Mouse (Mus musculus) embryonic fibroblast, embryonic 13.5 days (primary cell): ENCODE data around the gene Ruvbl2. TPM values are rescaled to one million over a fixed set of nuclear protein-coding genes. Genes with fewer than 3 reads are reported as not detected.
"Not testable (repeated sequence)": the region's sequence is repeated elsewhere in the genome, so short reads cannot be mapped to it uniquely, and the experiment has no call there.

ENCODE experiments used
- H3K27ac ChIP-seq: 2 replicates; pipeline ENCODE4 v1.5.1; 2012; ENCODE audit warnings: low read length, control low read depth, inconsistent platforms; ENCODE audit not compliant: insufficient read depth
- H3K4me1 ChIP-seq: 2 replicates; pipeline ENCODE4 v1.6.1; 2011; ENCODE audit warnings: low read length; ENCODE audit not compliant: control insufficient read depth, insufficient read depth
- H3K4me3 ChIP-seq: 2 replicates; pipeline ENCODE4 v1.5.1; 2011; ENCODE audit warnings: mild to moderate bottlenecking, control low read depth, low read length; ENCODE audit not compliant: insufficient read depth
- CTCF ChIP-seq: IDR thresholded peaks from 2 replicates; pipeline ENCODE4 v1.5.1; 2011; ENCODE audit warnings: mild to moderate bottlenecking, control low read depth, low read length, moderate library complexity, borderline replicate concordance; ENCODE audit not compliant: insufficient read depth
- POLR2A ChIP-seq: IDR thresholded peaks from 2 replicates; pipeline ENCODE4 v1.6.1; 2011; ENCODE audit warnings: low read depth, mild to moderate bottlenecking, control low read depth, low read length, moderate library complexity
- polyA plus RNA-seq: library from polyadenylated mRNA; stranded (reverse); fragments of >200 nt; gene quantifications from 2 replicates; pipeline ENCODE4 v1.2.4, GENCODE M21; 2011; ENCODE audit warnings: low read depth; ENCODE audit not compliant: missing spikeins, insufficient read length

Ruvbl2 gene
- polyA plus RNA-seq, 1 experiment = 74.6 TPM

DNA sequence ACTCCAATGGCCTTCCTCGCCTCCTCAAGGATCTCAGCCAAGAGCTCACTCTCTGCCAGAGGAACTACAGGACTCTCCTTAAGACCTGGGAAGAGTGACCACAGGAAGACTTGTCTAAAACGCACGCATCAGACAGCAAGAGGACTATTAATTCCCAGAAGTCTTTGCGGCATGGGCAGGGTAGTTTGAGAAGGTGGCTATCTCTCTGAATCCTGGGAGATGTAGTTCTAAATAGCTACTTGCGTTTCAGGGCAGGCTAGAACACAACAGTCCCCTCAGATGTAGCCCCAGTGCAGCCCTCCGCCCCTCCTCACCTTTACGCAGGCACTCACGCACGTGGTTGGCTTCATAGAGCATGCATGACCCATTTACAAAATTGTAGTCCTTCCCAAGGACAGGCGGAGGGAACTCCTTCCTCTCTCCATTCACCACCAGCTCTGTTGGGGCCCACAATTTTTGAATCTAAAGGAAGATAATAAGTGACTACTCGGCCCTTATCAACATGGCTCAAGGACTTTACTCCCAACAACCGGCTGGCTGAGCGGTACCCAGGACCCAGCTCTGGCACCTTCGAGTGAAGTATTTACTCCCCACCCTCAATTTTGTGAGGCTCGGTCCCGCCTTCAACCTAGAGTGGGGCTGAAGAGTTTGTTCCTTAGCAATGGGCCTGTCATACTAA lies 37.5 kb upstream of the Ruvbl2 start:
- H3K27ac ChIP-seq = no peak overlapping the region
- TF ChIP-seq CTCF (no peak), POLR2A (peak; percentile 49; the same call in 1 of the 2 replicates)
- H3K4me3 ChIP-seq = no peak overlapping the region
- no peaks in the 10 kb centered on the region for H3K4me1 ChIP-seq

DNA sequence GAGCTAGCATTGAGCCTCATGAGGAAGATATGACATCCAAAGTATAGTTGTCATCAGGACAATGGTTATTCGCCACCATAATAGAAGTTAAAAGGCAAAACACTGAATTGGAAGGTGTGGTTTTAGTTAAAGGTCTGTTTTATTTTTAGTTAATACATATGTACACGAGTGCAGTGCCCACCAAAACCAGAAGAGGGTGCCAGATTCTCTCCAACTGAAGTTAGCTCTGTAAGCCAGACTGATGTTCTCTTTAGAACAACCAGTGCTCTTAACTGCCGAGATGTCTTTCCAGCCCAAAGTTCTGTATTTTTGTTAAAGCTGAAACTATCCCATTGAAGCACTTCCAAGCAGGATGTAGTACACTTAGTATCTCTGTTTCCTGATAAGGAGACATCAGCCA lies 33.0 kb upstream of the Ruvbl2 start:
- H3K27ac ChIP-seq = no peak overlapping the region
- no peak overlapping the region for H3K4me3 ChIP-seq
- TF ChIP-seq POLR2A (no peak), CTCF (no peak)
- H3K4me1 ChIP-seq = no peaks in the 10 kb centered on the region

DNA sequence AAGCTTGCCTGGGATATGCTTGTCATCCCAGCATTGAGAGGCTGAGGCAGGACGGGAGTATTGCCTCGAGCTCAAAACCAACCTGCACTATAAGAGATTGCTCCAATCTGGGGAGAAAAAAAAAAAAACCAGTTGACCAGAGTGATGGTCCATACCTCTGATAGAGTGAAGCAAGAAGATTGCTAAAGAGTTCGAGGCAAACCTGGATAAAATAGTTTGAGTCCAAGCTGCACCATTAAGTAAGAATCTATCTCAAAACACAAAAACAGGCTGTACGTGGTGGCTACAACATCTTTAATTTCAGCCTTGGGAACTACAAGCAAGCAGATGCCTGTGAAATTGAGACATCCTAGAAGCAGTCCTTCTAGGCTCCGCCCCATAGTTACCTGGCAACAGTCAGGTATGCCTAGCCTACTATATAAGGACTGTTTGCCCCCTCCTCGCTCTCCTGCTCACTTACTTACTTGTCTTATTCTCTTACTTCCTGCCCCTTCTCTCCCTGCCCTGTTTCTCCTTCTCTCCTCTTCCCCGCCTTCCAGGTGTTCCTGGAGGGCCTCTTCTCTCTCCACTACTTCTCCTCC lies 29.3 kb upstream of the Ruvbl2 start:
- Histone ChIP-seq H3K27ac (no peak overlapping the region), H3K4me3 (peak overlapping the region; percentile 25; the same call in 1 of the 2 replicates), H3K4me1 (peaks cover 7% of the 10 kb centered on the region)
- TF ChIP-seq POLR2A = no peak

DNA sequence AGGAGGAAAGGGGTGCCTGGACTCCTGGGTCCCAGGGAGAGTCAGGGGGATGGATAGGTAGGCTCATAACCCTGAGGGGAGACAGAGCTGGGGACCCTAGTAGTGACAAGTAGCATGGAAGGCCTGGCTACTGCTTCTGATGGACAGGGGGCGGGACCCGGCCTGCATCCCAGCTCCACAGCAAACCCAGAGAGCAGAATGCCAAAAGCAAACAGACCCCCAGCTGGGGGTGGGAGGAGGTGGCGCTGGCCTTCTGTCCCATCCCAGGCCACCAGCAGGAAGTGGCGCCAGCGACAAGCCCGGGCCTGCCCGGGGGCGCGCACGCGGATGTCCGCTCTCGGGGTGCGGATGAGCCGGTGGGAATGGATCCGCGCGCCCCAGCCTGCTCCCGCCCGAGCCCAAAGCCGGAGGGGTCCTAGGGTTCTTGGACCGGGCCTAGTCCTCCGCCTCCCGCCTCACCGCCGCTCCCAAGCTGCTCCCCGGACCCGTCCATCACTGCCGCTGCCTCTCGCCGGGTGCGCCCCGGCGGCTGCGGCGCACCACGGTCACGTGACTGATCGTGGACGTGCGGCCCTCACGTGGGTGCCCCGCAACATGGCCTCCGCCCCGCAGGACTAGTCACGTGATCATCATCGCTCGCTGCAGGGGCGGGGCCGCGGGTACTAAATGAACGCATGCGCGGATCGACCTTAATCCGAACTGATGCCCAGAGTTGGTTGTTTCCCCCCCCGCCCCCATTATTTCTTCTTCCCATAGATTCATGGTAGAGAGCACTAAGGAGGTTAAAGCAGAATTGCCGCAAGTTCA lies 28.6 kb upstream of the Ruvbl2 start, which contains the start of gene Bax:
Bax (minus strand) TSS at position 616 of the 807 bp plus-strand sequence.
- Histone ChIP-seq H3K4me3 (peak within 1 kb of the TSS; percentile 96), H3K4me1 (peaks cover 7% of the 10 kb centered on the region), H3K27ac (peak within 1 kb of the TSS; percentile 90)
- TF ChIP-seq CTCF = no peak
- TF ChIP-seq POLR2A = peak; percentile 78

DNA sequence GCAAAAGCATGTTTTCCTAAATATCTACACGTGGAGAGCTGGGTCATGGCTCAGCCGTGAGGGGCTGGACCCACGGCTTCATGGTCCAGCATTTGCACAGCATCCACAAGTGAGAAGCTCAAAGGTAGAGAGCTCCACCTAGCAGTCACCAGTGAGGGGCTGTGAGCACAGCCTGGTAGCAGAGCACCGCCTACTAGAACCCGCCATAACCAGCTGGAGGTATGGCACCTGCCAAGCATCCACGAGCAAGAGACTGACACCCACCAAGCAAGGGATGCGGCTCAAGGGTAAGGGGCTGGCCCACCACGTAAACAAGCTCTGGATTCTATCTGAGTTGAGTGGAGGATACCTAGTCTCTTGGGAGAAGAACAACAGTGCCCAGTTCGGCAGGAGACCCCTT lies 27.7 kb upstream of the Ruvbl2 start:
- H3K27ac ChIP-seq = peak overlapping the region; percentile 90; the same call in 1 of the 2 replicates
- H3K4me1 ChIP-seq = peaks cover 9% of the 10 kb centered on the region
- TF ChIP-seq POLR2A (no peak), CTCF (no peak)
- peak overlapping the region; percentile 96 for H3K4me3 ChIP-seq

DNA sequence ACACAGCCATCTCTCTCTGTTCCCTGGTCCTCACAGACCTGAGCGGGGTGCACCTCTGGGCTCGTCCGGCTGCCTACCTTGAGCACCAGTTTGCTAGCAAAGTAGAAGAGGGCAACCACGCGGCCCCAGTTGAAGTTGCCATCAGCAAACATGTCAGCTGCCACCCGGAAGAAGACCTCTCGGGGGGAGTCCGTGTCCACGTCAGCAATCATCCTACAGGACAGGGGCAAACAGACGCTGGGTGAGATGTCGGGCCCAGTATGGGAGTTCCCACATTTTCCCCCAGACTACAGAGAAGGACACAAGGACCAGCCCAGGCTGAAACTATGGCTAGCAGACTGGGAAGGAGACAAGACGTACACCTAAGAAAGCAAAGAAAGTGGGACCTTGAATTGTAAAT lies 27.2 kb upstream of the Ruvbl2 start:
- Histone ChIP-seq H3K27ac (peak overlapping the region; percentile 3; the same call in 1 of the 2 replicates), H3K4me3 (peak overlapping the region; percentile 96)
- no peak for TF ChIP-seq POLR2A
- TF ChIP-seq CTCF = no peak

DNA sequence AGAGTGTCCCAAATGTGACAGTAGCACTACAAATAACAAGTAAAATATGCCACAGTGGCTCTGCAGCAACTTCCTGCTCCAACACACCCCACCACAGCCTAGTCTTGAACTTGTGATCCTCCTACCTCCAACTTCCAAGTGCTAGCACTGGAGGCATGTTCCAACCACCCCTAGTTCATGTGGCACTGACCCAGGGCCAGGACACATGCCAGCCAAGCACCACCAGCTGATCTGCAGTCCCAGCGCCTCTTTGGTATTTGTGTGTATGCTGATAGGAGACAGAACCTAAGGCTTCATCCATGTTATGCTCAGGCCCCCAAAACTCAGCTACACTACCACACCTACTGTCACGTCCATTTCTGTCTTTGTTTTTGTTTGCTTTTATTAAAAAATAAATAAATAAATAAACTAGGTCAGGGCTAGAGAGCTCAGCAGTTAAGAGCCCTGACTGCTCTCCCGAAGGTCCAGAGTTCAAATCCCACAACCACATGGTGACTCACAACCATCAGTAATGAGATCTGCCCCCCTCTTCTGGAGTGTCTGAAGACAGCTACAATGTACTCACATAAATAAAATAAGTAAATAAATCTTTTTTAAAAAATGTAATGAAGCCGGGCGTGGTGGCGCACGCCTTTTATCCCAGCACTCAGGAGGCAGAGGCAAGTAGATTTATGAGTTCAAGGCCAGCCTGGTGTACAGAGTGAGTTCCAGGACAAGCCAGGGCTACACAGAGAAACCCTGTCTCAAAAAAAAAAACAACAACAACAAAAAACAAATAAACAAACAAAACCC lies 26.3 kb upstream of the Ruvbl2 start:
- H3K4me1 ChIP-seq = peaks cover 12% of the 10 kb centered on the region
- peak overlapping the region; percentile 96; the same call in 1 of the 2 replicates for H3K4me3 ChIP-seq
- TF ChIP-seq POLR2A (no peak), CTCF (no peak)

More for the DNA sequence above, 27.2 kb upstream of the Ruvbl2 start:
- peaks cover 12% of the 10 kb centered on the region for H3K4me1 ChIP-seq

DNA sequence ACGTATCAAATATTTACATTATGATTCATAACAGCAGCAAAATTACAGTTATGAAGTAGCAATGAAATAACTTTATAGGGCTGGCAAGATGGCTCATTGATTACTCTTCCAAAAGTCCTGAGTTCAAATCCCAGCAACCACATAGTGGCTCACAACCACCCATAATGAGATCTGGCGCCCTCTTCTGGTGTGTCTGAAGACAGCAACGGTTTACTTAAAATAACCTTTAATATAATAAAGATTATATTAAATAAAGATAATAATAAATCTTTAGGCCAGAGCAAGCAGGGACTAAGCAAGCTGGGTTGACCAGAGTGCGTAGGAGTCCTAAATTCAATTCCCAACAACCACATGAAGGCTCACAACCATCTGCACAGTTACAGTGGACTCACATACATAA lies 25.0 kb upstream of the Ruvbl2 start:
- H3K4me1 ChIP-seq = peaks cover 12% of the 10 kb centered on the region
- H3K27ac ChIP-seq, H3K4me3 ChIP-seq: not testable (repeated sequence)

More for the DNA sequence above, 26.3 kb upstream of the Ruvbl2 start:
- H3K27ac ChIP-seq = peak overlapping the region; percentile 4; the same call in 1 of the 2 replicates

DNA sequence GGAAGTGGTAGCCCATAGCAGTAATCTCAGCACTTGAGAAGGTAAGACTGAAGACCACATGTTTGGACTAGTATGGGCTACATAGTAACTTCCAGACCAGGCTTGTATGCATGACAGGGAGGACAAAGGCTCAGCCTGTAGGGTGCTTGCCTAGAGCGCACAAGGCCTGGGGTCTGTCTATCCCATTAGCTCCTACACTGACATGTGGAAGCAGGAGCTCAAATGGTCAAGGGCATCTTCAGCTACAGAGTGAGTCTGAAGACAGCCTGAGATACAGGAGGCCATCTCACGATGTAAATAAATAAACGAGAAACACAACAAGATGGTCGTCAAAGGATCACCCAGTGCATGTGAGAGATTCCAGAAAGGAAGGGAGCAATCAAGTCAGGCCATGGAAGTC lies 24.4 kb upstream of the Ruvbl2 start:
- Histone ChIP-seq H3K27ac (peak overlapping the region; percentile 73), H3K4me3 (no peak overlapping the region), H3K4me1 (peaks cover 12% of the 10 kb centered on the region)

DNA sequence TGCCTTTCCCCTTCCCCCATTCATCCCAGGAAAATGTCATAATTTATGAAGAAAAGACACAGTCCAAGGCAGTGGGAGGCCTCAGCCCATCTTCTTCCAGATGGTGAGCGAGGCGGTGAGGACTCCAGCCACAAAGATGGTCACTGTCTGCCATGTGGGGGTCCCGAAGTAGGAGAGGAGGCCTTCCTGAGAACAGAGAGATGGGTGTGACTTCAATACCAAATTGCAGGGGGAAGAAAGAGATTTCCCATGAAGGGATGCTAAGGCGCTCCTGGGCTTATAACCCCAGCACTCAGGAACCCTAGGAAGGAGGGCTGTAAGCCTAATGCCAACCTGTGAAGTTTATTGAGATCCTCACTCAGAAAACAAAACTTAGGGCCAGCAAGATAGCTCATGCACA lies 23.9 kb upstream of the Ruvbl2 start:
- TF ChIP-seq CTCF (no peak), POLR2A (no peak)
- Histone ChIP-seq H3K4me1 (peaks cover 12% of the 10 kb centered on the region), H3K4me3 (no peak overlapping the region), H3K27ac (peak overlapping the region; percentile 73)

More for the DNA sequence above, 24.4 kb upstream of the Ruvbl2 start:
- TF ChIP-seq CTCF (no peak), POLR2A (no peak)
